Comparison of ENCODE assay signal across 8 mouse cellular contexts in genomic region chr12:86798773-86799540, GRCm38 (mm10).
DNase-seq lines count a peak whose midpoint lies in the region; ATAC-seq and TF ChIP-seq lines count a peak whose summit lies in the region.

No protein-coding gene starts in this region.

- H3K27me3 ChIP-seq in hindbrain, postnatal 0 days (ENCODE audit: insufficient read depth, low read length): no peaks in the 10 kb centered on the region
- H3K27me3 ChIP-seq in midbrain, embryonic 12.5 days: peaks cover 15% of the 10 kb centered on the region
- no peaks in the 10 kb centered on the region for H3K27me3 ChIP-seq in spleen, adult 2 months (ENCODE audit: control insufficient read depth, insufficient read depth, low read length)

- peak; percentile 5; the same call in 1 of the 2 replicates for ATAC-seq in hindbrain, postnatal 0 days
- ATAC-seq in midbrain, embryonic 12.5 days (ENCODE audit: low FRiP score, low read depth): no peak
- ATAC-seq in megakaryocyte-erythroid progenitor cell, adult 5-6 weeks (replicated peaks; ENCODE audit: low FRiP score, low TSS enrichment, poor library complexity, severe bottlenecking): no peak

- H3K4me1 ChIP-seq in hindbrain, postnatal 0 days (ENCODE audit: insufficient read depth, low read length): peaks cover 43% of the 10 kb centered on the region
- H3K4me1 ChIP-seq in midbrain, embryonic 12.5 days: peaks cover 55% of the 10 kb centered on the region
- peaks cover 36% of the 10 kb centered on the region for H3K4me1 ChIP-seq in spleen, adult 2 months (ENCODE audit: control insufficient read depth, insufficient read depth, insufficient read length)

- peak overlapping the region; percentile 49 for H3K4me3 ChIP-seq in gastrocnemius, adult 2 months
- H3K4me3 ChIP-seq in hindbrain, postnatal 0 days (ENCODE audit: low read length): no peak overlapping the region
- H3K4me3 ChIP-seq in midbrain, embryonic 12.5 days: no peak overlapping the region
- H3K4me3 ChIP-seq in spleen, adult 2 months (ENCODE audit: extremely low read depth, insufficient read depth, insufficient read length): no peak overlapping the region

- peak overlapping the region; percentile 34 for H3K4me2 ChIP-seq in hindbrain, postnatal 0 days (ENCODE audit: low read depth, low read length)
- 0 out of 2 replicates have a peak overlapping the region, but pooled peaks have one; percentile 15 for H3K4me2 ChIP-seq in midbrain, embryonic 12.5 days (replicated peaks)

- DNase-seq in WW6 (ENCODE audit: low read depth, low spot score): peak; percentile 78
- peak; percentile 96 for DNase-seq in cerebellum, postnatal 25 days
- peak; percentile 90 for DNase-seq in gastrocnemius, adult 2 months
- peak; percentile 95 for DNase-seq in hindbrain, postnatal 0 days (ENCODE audit: low spot score)
- DNase-seq in left cerebral cortex, postnatal 10 days (ENCODE audit: extremely low spot score in 1 of 2, low spot score in 2 of 2): peak; percentile 81 to 89
- DNase-seq in spleen, adult 2 months (ENCODE audit: low read depth in 1 of 2, low spot score in 2 of 2): peak in 1 of 2 experiments; percentile 74

- intact Hi-C loops in gastrocnemius, adult 2 months (cut with DNase I): loop anchor here (5.0 kb wide), 1 partner anchor 123 kb away; no protein-coding TSS in a partner anchor
- intact Hi-C loops in left cerebral cortex, postnatal 10 days (cut with DNase I): loop anchor here (5.0 kb wide), 2 partner anchors 108 to 123 kb away; no protein-coding TSS in a partner anchor

- TF ChIP-seq CTCF in gastrocnemius, adult 2 months (IDR thresholded peaks at IDR 0.05): peak; percentile 99; the same call in 1 of the 2 replicates
- peak; percentile 99 for TF ChIP-seq CTCF in hindbrain, postnatal 0 days (IDR thresholded peaks at IDR 0.05; ENCODE audit: low read depth)
- peak; percentile 70; the same call in 1 of the 2 replicates for TF ChIP-seq CTCF in spleen, adult 2 months (IDR thresholded peaks at IDR 0.05; ENCODE audit: extremely low read depth, insufficient read depth, insufficient read length, insufficient replicate concordance)

- H3K9ac ChIP-seq in hindbrain, postnatal 0 days (replicated peaks; ENCODE audit: low read length): peak overlapping the region; percentile 35; the same call in 1 of the 2 replicates
- H3K9ac ChIP-seq in midbrain, embryonic 12.5 days (replicated peaks): 0 out of 2 replicates have a peak overlapping the region, but pooled peaks have one; percentile 1

- no peaks in the 10 kb centered on the region for H3K36me3 ChIP-seq in hindbrain, postnatal 0 days (ENCODE audit: insufficient read depth, low read length)
- H3K36me3 ChIP-seq in midbrain, embryonic 12.5 days: no peaks in the 10 kb centered on the region
- H3K36me3 ChIP-seq in spleen, adult 2 months (ENCODE audit: control insufficient read depth, insufficient read depth, low read length): no peaks in the 10 kb centered on the region

- peak overlapping the region; percentile 99 for H3K27ac ChIP-seq in gastrocnemius, adult 2 months
- peak overlapping the region; percentile 83 for H3K27ac ChIP-seq in hindbrain, postnatal 0 days
- H3K27ac ChIP-seq in midbrain, embryonic 12.5 days (replicated peaks): peak overlapping the region; percentile 60
- no peak overlapping the region for H3K27ac ChIP-seq in spleen, adult 2 months (ENCODE audit: insufficient read depth, low read length)

- WGBS in hindbrain, postnatal 0 days: 14% methylated on average over 14 of the region's 14 CpGs
- WGBS in midbrain, embryonic 12.5 days: 20% methylated on average over 14 of the region's 14 CpGs
- 62% methylated on average over 14 of the region's 14 CpGs for WGBS in spleen, adult 2 months

- H3K9me3 ChIP-seq in hindbrain, postnatal 0 days (ENCODE audit: low read length): no peaks in the 10 kb centered on the region
- H3K9me3 ChIP-seq in midbrain, embryonic 12.5 days: no peaks in the 10 kb centered on the region

- TF ChIP-seq POLR2A in spleen, adult 2 months (IDR thresholded peaks at IDR 0.05; ENCODE audit: low read depth, low read length): no peak
